Mouse (Mus musculus) kidney, adult 2 months (tissue): ENCODE results near the gene Tdpoz2. TPM values are rescaled to one million over a fixed set of nuclear protein-coding genes. Genes with fewer than 3 reads are reported as not detected.
"Not testable (repeated sequence)": the region's sequence is repeated elsewhere in the genome, so short reads cannot be mapped to it uniquely, and the experiment has no call there.

Experiments
- DNase-seq: peaks from one replicate; pipeline ENCODE4 v3.0.0; 2021
- H3K27ac ChIP-seq: fragments of 200-500 bp; 2 replicates; pipeline ENCODE4 v1.5.1; 2012; ENCODE audit warnings: low read depth, low read length, control low read depth, inconsistent platforms; ENCODE audit not compliant: insufficient read depth
- H3K27me3 ChIP-seq: fragments of 200-500 bp; replicated peaks from 2 replicates; pipeline ENCODE4 v1.6.1; 2012; ENCODE audit warnings: mild to moderate bottlenecking, moderate library complexity, low read length, inconsistent platforms; ENCODE audit not compliant: control insufficient read depth, insufficient read depth
- H3K36me3 ChIP-seq: fragments of 200-500 bp; 2 replicates; pipeline ENCODE4 v1.6.1; 2012; ENCODE audit warnings: mild to moderate bottlenecking, moderate library complexity, low read length, inconsistent platforms; ENCODE audit not compliant: control insufficient read depth, insufficient read depth
- H3K4me1 ChIP-seq: fragments of 200-500 bp; 2 replicates; pipeline ENCODE4 v1.6.1; 2011; ENCODE audit warnings: low read length; ENCODE audit not compliant: control insufficient read depth, insufficient read depth
- H3K4me3 ChIP-seq: fragments of 200-500 bp; 2 replicates; pipeline ENCODE4 v1.5.1; 2011; ENCODE audit warnings: mild to moderate bottlenecking, low read depth, low read length, control low read depth; ENCODE audit not compliant: insufficient read depth
- CTCF ChIP-seq: fragments of 200-500 bp; conservative IDR thresholded peaks from 2 replicates; pipeline ENCODE4 v1.5.1; 2011; ENCODE audit warnings: low read depth, mild to moderate bottlenecking, control low read depth, low read length, moderate library complexity, mixed read lengths; ENCODE audit not compliant: insufficient read depth, insufficient read length
- POLR2A ChIP-seq: fragments of 200-500 bp; IDR thresholded peaks from one replicate; pipeline ENCODE4 v1.6.1; 2011; ENCODE audit warnings: low read depth, low read length, control low read depth
- WGBS: fragments of 180-500 bp; shearing (Covaris S2); methylation state at CpG from one replicate; pipeline ENCODE4 v1.1.7; 2018; 5-methylcytosine and 5-hydroxymethylcytosine counted together
- polyA plus RNA-seq: library from polyadenylated mRNA; depleted of rRNA; stranded (reverse); fragments of >200 nt; gene quantifications from 2 replicates; pipeline ENCODE4 v1.2.3, GENCODE M21; 2012; rRNA removed

The Tdpoz2 gene
- not detected in 2 replicates for polyA plus RNA-seq

DNA sequence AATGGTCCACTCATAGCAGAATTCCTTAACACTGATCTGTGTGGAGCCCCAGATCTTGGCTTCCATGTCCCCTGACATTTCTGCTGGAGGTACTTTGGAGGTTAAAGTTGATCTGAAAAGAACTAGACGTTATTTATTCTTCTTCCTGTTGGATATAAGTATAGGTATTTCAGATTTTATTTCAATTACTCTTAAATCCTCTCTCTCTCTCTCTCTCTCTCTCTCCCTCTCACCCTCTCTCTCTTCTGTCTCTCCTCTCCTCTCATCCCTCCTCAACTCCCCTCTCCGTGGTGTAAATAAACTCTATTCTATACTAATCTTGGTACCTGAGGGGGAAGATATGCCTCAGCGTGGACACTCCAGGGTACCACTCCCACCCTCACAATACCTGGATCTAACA lies at the start of gene Tdpoz2:
Tdpoz2 (minus strand) TSS at position 101 of the 400 bp plus-strand sequence.
- TF ChIP-seq POLR2A: no peak
- TF ChIP-seq CTCF: no peak
- H3K27ac ChIP-seq: no peak within 1 kb of the TSS
- WGBS: 86% methylated on average over 3 of the region's 3 CpGs
- no peak for DNase-seq
- no peaks in the 10 kb centered on the region for H3K4me1 ChIP-seq
- H3K4me3 ChIP-seq: no peak within 1 kb of the TSS
- no peaks in the 10 kb centered on the region for H3K27me3 ChIP-seq
- H3K36me3 ChIP-seq: no peaks in the 10 kb centered on the region

DNA sequence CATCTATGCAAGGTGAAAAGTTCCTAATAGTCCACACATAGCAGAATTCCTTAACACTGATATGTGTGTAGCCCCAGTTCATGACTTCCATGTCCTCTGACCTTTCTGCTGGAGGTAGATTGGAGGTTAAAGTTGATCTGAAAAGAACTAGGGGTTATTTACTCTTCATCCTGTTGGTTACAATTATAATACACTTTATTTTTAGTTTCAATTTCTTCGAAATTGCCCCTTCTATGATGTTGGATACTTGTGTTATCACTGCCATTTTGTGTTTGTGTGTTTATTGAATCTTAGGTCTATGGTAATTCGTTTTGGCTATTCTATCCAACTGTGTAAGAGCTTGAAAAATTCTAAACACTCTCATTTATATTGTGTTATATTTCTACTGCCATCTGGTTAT lies 40.5 kb upstream of the Tdpoz2 start, which contains the start of gene Gm37596:
Gm37596 (minus strand) TSS at position 101 of the 400 bp plus-strand sequence.
- not testable (repeated sequence) for H3K27me3 ChIP-seq, H3K27ac ChIP-seq, DNase-seq, H3K4me1 ChIP-seq, H3K4me3 ChIP-seq, H3K36me3 ChIP-seq
- WGBS: 40% methylated on average over 1 of the region's 2 CpGs

DNA sequence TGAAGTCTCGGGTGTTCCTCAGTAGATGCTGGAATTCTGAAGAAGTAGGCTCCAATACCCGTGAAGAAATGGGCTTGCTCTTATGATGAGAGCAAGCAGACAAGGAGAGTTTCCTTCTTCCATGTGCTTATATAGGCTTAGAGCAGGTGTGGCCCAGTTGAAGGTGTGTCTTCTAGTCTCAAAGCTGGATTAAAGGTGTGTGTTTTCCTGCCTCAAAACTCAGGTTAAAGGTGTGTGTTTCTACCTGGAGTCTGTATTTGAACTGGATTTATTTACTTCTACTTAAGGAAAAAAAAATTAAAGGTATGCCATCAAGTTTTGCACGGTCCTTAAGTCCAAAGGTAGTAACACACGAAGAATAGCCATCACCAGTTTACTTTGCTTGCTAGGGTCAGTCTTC lies 23.7 kb upstream of the Tdpoz2 start, which contains the start of gene Tdpoz1:
Tdpoz1 (minus strand) TSS at position 101 of the 400 bp plus-strand sequence.
- DNase-seq, H3K27ac ChIP-seq, H3K36me3 ChIP-seq, H3K4me1 ChIP-seq, H3K27me3 ChIP-seq, H3K4me3 ChIP-seq: not testable (repeated sequence)
- 72% methylated on average over 3 of the region's 4 CpGs for WGBS

DNA sequence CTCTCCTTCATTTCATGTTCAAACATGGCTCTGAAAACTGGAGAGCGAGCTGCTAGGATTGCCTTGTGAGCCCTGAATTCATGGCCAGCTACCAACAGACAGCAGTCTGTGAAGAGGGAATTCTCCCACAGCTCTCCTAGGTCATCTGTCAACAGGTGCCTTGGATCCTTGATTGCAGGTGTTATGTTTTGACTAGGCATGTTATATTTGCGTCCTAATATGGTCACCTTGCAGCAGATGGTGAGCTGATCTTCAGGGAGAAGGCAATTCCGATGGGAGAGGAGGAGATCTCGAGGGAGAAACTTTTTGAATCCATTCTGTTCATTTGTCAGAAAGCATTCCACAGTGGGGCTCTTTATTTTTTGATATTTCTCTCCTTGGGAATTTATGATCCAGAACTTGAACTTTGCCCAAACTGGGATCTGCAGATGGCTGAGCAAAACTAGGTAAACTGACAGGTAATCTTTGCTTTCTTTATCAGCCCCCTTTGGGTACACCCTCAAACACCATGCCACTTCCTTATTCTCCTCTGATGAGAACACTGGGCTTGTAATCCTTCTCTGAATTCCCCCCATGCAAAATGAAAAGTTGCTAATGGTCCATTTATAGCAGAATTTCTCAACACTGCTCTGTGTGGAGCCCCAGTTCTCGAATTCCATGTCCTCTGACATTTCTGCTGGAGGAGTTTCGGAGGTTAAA lies 18.5 kb upstream of the Tdpoz2 start:
- H3K4me3 ChIP-seq, DNase-seq, H3K36me3 ChIP-seq, H3K27me3 ChIP-seq, H3K4me1 ChIP-seq, H3K27ac ChIP-seq: not testable (repeated sequence)
- 71% methylated on average over 6 of the region's 6 CpGs for WGBS

DNA sequence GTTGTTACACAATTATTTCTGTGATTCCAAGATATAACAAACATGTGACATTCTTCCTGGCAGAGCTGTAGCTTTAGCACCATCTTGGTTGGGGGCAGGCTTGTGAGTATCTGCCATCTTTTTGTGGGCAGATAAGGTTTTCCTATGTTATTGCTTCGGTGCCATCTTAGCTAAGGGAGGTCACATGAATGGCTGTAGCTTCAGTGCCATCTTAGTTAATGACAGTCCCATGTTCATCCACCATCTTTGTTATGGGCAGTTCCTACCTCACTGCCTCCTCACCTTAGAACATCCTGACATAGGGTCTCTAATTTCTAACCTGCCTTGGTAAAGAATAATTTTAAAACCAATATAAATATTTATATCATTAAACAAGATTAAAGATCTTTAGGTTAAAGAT lies 1.8 kb upstream of the Tdpoz2 start:
- Histone ChIP-seq H3K36me3 (no peaks in the 10 kb centered on the region), H3K27ac (no peak overlapping the region), H3K27me3 (no peaks in the 10 kb centered on the region), H3K4me1 (no peaks in the 10 kb centered on the region), H3K4me3 (no peak overlapping the region)
- TF ChIP-seq CTCF (no peak), POLR2A (no peak)
- DNase-seq: no peak
- 74% methylated on average over 1 of the region's 1 CpGs for WGBS

DNA sequence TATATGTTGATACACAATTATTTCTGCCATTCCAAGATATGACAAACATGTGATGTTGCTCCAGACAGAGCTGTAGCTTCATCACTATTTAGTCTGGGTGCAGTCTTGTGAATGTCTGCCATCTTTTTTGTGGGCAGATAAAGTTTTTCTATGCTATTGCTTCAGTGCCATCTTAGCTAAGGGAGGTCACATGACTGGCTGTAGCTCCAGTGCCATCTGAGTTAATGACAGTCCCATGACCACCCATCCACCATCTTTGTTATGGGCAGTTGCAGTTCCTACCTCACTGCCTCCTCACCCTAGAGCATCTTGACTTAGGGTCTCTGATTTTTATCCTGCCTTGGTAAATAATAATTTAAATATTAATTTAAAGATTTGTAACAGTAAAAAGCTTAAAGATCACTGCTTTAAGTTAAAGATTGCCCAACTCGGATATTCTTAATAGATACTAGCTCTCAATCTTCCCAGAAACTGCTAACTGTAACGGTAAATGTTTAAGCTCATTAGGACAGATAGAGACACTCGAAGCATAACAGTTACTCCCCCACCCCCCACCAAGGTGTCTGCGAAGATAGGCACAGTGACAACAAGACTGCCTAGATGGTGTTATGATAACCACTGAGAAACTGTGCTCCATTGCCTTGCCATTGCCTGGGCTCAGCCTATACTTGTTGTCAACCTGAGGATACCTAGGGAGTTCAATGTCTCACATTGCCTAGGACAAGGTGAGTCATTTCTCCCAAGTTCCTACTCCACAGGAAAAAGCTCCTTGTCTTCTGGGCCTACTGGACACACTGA lies 21.4 kb downstream of the Tdpoz2 start:
- H3K36me3 ChIP-seq, H3K27me3 ChIP-seq, H3K27ac ChIP-seq, H3K4me1 ChIP-seq, H3K4me3 ChIP-seq, DNase-seq: not testable (repeated sequence)
- WGBS: 52% methylated on average over 4 of the region's 4 CpGs

DNA sequence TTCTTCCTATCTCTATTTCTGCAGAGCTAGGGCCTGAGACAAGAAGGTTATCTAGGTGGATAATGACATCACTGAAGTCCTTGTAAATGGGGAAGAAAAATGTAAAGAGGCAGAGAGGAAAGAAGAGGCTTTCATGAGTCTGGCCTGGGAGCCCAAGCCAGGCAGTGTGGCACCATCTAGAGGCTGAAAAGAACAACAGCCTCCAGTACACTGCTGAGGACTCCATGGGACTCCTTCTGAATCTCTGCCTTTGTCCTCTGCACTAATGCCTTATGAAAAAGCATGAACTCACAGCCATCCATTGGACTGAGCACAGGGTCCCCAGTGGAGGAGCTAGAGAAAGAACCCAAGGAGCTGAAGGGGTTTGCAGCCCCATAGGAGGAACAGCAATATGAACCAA lies 43.5 kb downstream of the Tdpoz2 start:
- not testable (repeated sequence) for H3K27me3 ChIP-seq, H3K36me3 ChIP-seq, H3K27ac ChIP-seq, H3K4me1 ChIP-seq, H3K4me3 ChIP-seq
- DNase-seq: peak; percentile 55
- peak; percentile 56 for TF ChIP-seq CTCF
